Mouse (Mus musculus): Measurements from ENCODE around the gene Glyctk.

The Glyctk gene

GRCm38 (mm10) chr9:106158037-106158491 lies at the start of gene Glyctk:
Gene Glyctk, minus strand, starts transcription at chr9:106158138.
- peak; percentile 80 to 88 for DNase-seq

GRCm38 (mm10) chr9:106206515-106206914 lies 48.6 kb upstream of the Glyctk start:
- DNase-seq = no peak

GRCm38 (mm10) chr9:106205713-106206290 lies 47.9 kb upstream of the Glyctk start:
- DNase-seq = no peak

GRCm38 (mm10) chr9:106203990-106204851 lies 46.3 kb upstream of the Glyctk start:
- no peak for DNase-seq

GRCm38 (mm10) chr9:106202819-106203636 lies 45.1 kb upstream of the Glyctk start, which contains the start of gene Twf2:
Gene Twf2, plus strand, starts transcription at chr9:106203108.
- peak; percentile 87 to 90 for DNase-seq

GRCm38 (mm10) chr9:106201895-106202294 lies 44.0 kb upstream of the Glyctk start:
- DNase-seq = no peak

GRCm38 (mm10) chr9:106199535-106200272 lies 41.8 kb upstream of the Glyctk start, which contains the start of gene Ppm1m:
Gene Ppm1m, minus strand, starts transcription at chr9:106199746.
- no peak for DNase-seq

GRCm38 (mm10) chr9:106198962-106199458 lies 41.1 kb upstream of the Glyctk start:
- DNase-seq = peak; percentile 63 to 75

- DNase-seq = no peak
Measured at GRCm38 (mm10) chr9:106197732-106198131, 39.8 kb upstream of the Glyctk start.

GRCm38 (mm10) chr9:106197081-106197713 lies 39.3 kb upstream of the Glyctk start:
- no peak for DNase-seq

GRCm38 (mm10) chr9:106195693-106196092 lies 37.8 kb upstream of the Glyctk start:
- DNase-seq = no peak

GRCm38 (mm10) chr9:106193930-106194807 lies 36.2 kb upstream of the Glyctk start:
- DNase-seq = no peak

GRCm38 (mm10) chr9:106192998-106193397 lies 35.1 kb upstream of the Glyctk start:
- DNase-seq = no peak

GRCm38 (mm10) chr9:106192024-106192423 lies 34.1 kb upstream of the Glyctk start:
- DNase-seq = no peak

- no peak for DNase-seq
Measured at GRCm38 (mm10) chr9:106191355-106191754, 33.4 kb upstream of the Glyctk start.

- DNase-seq = peak; percentile 41 to 46
Measured at GRCm38 (mm10) chr9:106183996-106184395, 26.1 kb upstream of the Glyctk start.

- DNase-seq = no peak
Measured at GRCm38 (mm10) chr9:106182146-106182545, 24.2 kb upstream of the Glyctk start.

- no peak for DNase-seq
Measured at GRCm38 (mm10) chr9:106179964-106180363, 22.0 kb upstream of the Glyctk start.

GRCm38 (mm10) chr9:106179454-106179853 lies 21.5 kb upstream of the Glyctk start:
- no peak for DNase-seq

GRCm38 (mm10) chr9:106177799-106178198 lies 19.9 kb upstream of the Glyctk start:
- DNase-seq = no peak

- DNase-seq = no peak
Measured at GRCm38 (mm10) chr9:106176769-106177168, 18.8 kb upstream of the Glyctk start.

Data from kidney, adult 8-10 months (tissue).